17 mouse cellular contexts compared by ENCODE assay signal in the genomic region with DNA sequence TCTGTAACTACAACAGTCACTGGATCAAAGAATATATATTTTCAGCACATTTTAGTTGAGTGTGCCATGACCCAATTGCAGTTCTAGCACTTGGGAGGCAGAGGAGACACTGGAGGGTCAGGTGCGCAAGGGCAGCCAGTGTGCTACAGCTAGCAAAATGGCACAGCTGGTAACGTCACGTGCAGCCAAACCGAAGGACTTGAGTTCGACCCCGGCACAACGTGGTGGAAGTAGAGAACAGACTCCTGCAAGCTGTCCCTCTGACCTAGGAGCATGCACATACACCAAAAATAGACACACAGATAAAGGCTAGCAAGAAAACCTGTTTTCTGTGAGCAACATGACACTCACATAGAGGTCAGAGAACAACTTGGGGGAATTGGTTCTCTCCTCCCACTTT. TPM values are rescaled to one million over a fixed set of nuclear protein-coding genes. Genes with fewer than 3 reads are reported as not detected.
DNase-seq lines count a peak whose midpoint lies in the region; ATAC-seq and TF ChIP-seq lines count a peak whose summit lies in the region.
"Had no signal": no experiment of that assay in that cellular context is flagged by ENCODE, and none has a peak within 500 bp of the region (broad histone marks: within the 10 kb centered on the region; RNA-seq: fewer than 3 reads in every experiment).

No protein-coding gene starts in this region.

- no peaks in the 10 kb centered on the region for H3K27me3 ChIP-seq in heart, embryonic 14.5 days (ENCODE audit: control insufficient read depth, insufficient read depth, low read length)
- H3K27me3 ChIP-seq in limb, embryonic 12.5 days: no peaks in the 10 kb centered on the region
- peaks cover 7% of the 10 kb centered on the region; the same call in 1 of the 2 replicates for H3K27me3 ChIP-seq in limb, embryonic 10.5 days (ENCODE audit: low read depth, poor library complexity, severe bottlenecking)
- no peaks in the 10 kb centered on the region for H3K27me3 ChIP-seq in embryonic facial prominence, embryonic 13.5 days
- no peaks in the 10 kb centered on the region for H3K27me3 ChIP-seq in liver, postnatal 0 days (ENCODE audit: insufficient read depth, low read length)
- H3K27me3 ChIP-seq: midbrain, embryonic 15.5 days; neural tube, embryonic 15.5 days had no signal

- ATAC-seq in heart, embryonic 14.5 days (ENCODE audit: insufficient number of reproducible peaks, insufficient read depth, low FRiP score, low read depth): no peak
- ATAC-seq in limb, embryonic 12.5 days (ENCODE audit: insufficient number of reproducible peaks, insufficient read depth, low FRiP score, low TSS enrichment, low read depth): no peak
- no peak for ATAC-seq in embryonic facial prominence, embryonic 13.5 days (ENCODE audit: insufficient number of reproducible peaks, insufficient read depth, low FRiP score, low TSS enrichment, low read depth)
- ATAC-seq in liver, postnatal 0 days: no peak; the same call in 1 of the 2 replicates

- peak overlapping the region in 1 of 2 experiments; percentile 33; a peak in 1 of 4 replicates for H3K4me3 ChIP-seq in heart, embryonic 14.5 days (ENCODE audit: control insufficient read depth in 1 of 2, insufficient read depth in 1 of 2, low read depth in 1 of 2, low read length in 2 of 2)
- H3K4me3 ChIP-seq in limb, embryonic 12.5 days (replicated peaks): no peak overlapping the region
- H3K4me3 ChIP-seq in limb, embryonic 10.5 days: no peak overlapping the region
- no peak overlapping the region for H3K4me3 ChIP-seq in embryonic facial prominence, embryonic 13.5 days
- H3K4me3 ChIP-seq in liver, postnatal 0 days (ENCODE audit: low read depth, low read length): no peak overlapping the region
- no peak overlapping the region for H3K4me3 ChIP-seq in lung, adult 2 months (replicated peaks; ENCODE audit: extremely low read depth, low read depth, low read length)
- H3K4me3 ChIP-seq: heart, adult 2 months had no signal

- H3K4me2 ChIP-seq in heart, embryonic 14.5 days (ENCODE audit: low read length): peak overlapping the region; percentile 73
- peak overlapping the region; percentile 63; the same call in 1 of the 2 replicates for H3K4me2 ChIP-seq in limb, embryonic 12.5 days
- no peak overlapping the region for H3K4me2 ChIP-seq in embryonic facial prominence, embryonic 13.5 days
- H3K4me2 ChIP-seq in liver, postnatal 0 days (ENCODE audit: low read depth, low read length): 0 out of 2 replicates have a peak overlapping the region, but pooled peaks have one; percentile 71

- no peak for TF ChIP-seq POLR2A in lung, adult 2 months (IDR thresholded peaks at IDR 0.05; ENCODE audit: borderline replicate concordance, extremely low read depth, low read depth, low read length)

- peak overlapping the region; percentile 39; the same call in 1 of the 2 replicates for H3K9ac ChIP-seq in heart, embryonic 14.5 days (ENCODE audit: low read length)
- H3K9ac ChIP-seq in limb, embryonic 12.5 days (replicated peaks): no peak overlapping the region
- 0 out of 2 replicates have a peak overlapping the region, but pooled peaks have one; percentile 59 for H3K9ac ChIP-seq in embryonic facial prominence, embryonic 13.5 days
- H3K9ac ChIP-seq in liver, postnatal 0 days (replicated peaks): no peak overlapping the region
- H3K9ac ChIP-seq: midbrain, embryonic 15.5 days; neural tube, embryonic 15.5 days had no signal

- H3K4me1 ChIP-seq in heart, embryonic 14.5 days (ENCODE audit: control insufficient read depth in 2 of 2, insufficient read depth in 2 of 2, low read length in 2 of 2): peaks cover 8 to 20% of the 10 kb centered on the region in 2 experiments
- H3K4me1 ChIP-seq in limb, embryonic 12.5 days (replicated peaks): peaks cover 20% of the 10 kb centered on the region
- H3K4me1 ChIP-seq in limb, embryonic 10.5 days: peaks cover 24% of the 10 kb centered on the region
- peaks cover 10% of the 10 kb centered on the region for H3K4me1 ChIP-seq in embryonic facial prominence, embryonic 13.5 days
- peaks cover 21% of the 10 kb centered on the region for H3K4me1 ChIP-seq in liver, postnatal 0 days (ENCODE audit: insufficient read depth)
- H3K4me1 ChIP-seq in lung, adult 2 months (ENCODE audit: control insufficient read depth, insufficient read depth, low read length): peaks cover 4% of the 10 kb centered on the region

- no peak for TF ChIP-seq CTCF in liver, postnatal 0 days (IDR thresholded peaks at IDR 0.05; ENCODE audit: low read depth)
- TF ChIP-seq CTCF in lung, adult 2 months (IDR thresholded peaks at IDR 0.05; ENCODE audit: insufficient read depth, low read length): no peak

- 28% methylated on average over 7 of the region's 7 CpGs for WGBS in heart, embryonic 14.5 days
- WGBS in limb, embryonic 12.5 days: 71% methylated on average over 7 of the region's 7 CpGs
- 76% methylated on average over 7 of the region's 7 CpGs for WGBS in limb, embryonic 10.5 days
- 74% methylated on average over 7 of the region's 7 CpGs for WGBS in embryonic facial prominence, embryonic 13.5 days
- 53% methylated on average over 7 of the region's 7 CpGs for WGBS in liver, postnatal 0 days (ENCODE audit: insufficient replicate concordance)
- 72% methylated on average over 7 of the region's 7 CpGs for WGBS in lung, adult 2 months

- no peak overlapping the region for H3K27ac ChIP-seq in heart, embryonic 14.5 days (replicated peaks in 1 of 2; ENCODE audit: control insufficient read depth in 1 of 2, insufficient read depth in 1 of 2, low read depth in 2 of 2, low read length in 2 of 2)
- no peak overlapping the region for H3K27ac ChIP-seq in limb, embryonic 12.5 days
- no peak overlapping the region for H3K27ac ChIP-seq in limb, embryonic 10.5 days
- no peak overlapping the region for H3K27ac ChIP-seq in embryonic facial prominence, embryonic 13.5 days
- no peak overlapping the region for H3K27ac ChIP-seq in liver, postnatal 0 days (ENCODE audit: low read depth)
- H3K27ac ChIP-seq: forebrain, embryonic 12.5 days; heart, adult 2 months; hindbrain, embryonic 14.5 days; midbrain, embryonic 15.5 days; neural tube, embryonic 15.5 days had no signal

- H3K36me3 ChIP-seq in heart, embryonic 14.5 days (ENCODE audit: control insufficient read depth, insufficient read depth, low read length): peaks cover 22% of the 10 kb centered on the region
- peaks cover 33% of the 10 kb centered on the region for H3K36me3 ChIP-seq in limb, embryonic 12.5 days
- H3K36me3 ChIP-seq in limb, embryonic 10.5 days: peaks cover 36% of the 10 kb centered on the region
- peaks cover 18% of the 10 kb centered on the region for H3K36me3 ChIP-seq in embryonic facial prominence, embryonic 13.5 days
- peaks cover 14% of the 10 kb centered on the region for H3K36me3 ChIP-seq in liver, postnatal 0 days (replicated peaks; ENCODE audit: insufficient read depth, low read length)

- DNase-seq in heart, adult 8-10 months (ENCODE audit: low spot score): no peak
- DNase-seq in limb, embryonic 10.5 days (ENCODE audit: low spot score): no peak
- DNase-seq in liver, postnatal 0 days: no peak
- no peak for DNase-seq in lung, adult 2 months
- DNase-seq: cerebellum, adult 8-10 months; left cerebral cortex, postnatal 4 days had no signal

- TF ChIP-seq EP300 in liver, postnatal 0 days (IDR thresholded peaks at IDR 0.05; ENCODE audit: low read depth): no peak

- H3K9me3 ChIP-seq in heart, embryonic 14.5 days (ENCODE audit: control insufficient read depth, low read length): no peaks in the 10 kb centered on the region
- no peaks in the 10 kb centered on the region for H3K9me3 ChIP-seq in limb, embryonic 12.5 days
- H3K9me3 ChIP-seq in limb, embryonic 10.5 days (replicated peaks): no peaks in the 10 kb centered on the region
- no peaks in the 10 kb centered on the region for H3K9me3 ChIP-seq in embryonic facial prominence, embryonic 13.5 days
- no peaks in the 10 kb centered on the region for H3K9me3 ChIP-seq in liver, postnatal 0 days (ENCODE audit: low read length)
- H3K9me3 ChIP-seq: forebrain, embryonic 12.5 days; megakaryocyte, embryonic 14.5 days; midbrain, embryonic 15.5 days; neural tube, embryonic 15.5 days had no signal

RNA-seq across cellular contexts. Expression of a gene that starts 0.8 kb away (rescaled TPM):
- 0.05 and 0.09 TPM in 2 replicates for polyA plus RNA-seq in heart, embryonic 14.5 days (2014; fragmentation: Nextera tagmentation; extraction: Ambion mirVana)
- under 1 TPM in 1 of 4 experiments, not detected in 3; 0.13 TPM for total RNA-seq in heart, adult 8-10 months (2022)
- polyA plus RNA-seq in limb, embryonic 12.5 days (2016; fragmentation: Nextera tagmentation; extraction: Ambion mirVana): 0.05 and 0.15 TPM in 2 replicates
- polyA plus RNA-seq in limb, embryonic 10.5 days (2016; fragmentation: Nextera tagmentation; extraction: Ambion mirVana): 0.11 and 0.18 TPM in 2 replicates
- polyA plus RNA-seq in embryonic facial prominence, embryonic 13.5 days (2015; fragmentation: Nextera tagmentation; extraction: Ambion mirVana): 0.43 and 0.52 TPM in 2 replicates
- 0.16 and 0.19 TPM in 2 replicates for polyA plus RNA-seq in liver, postnatal 0 days (2015; fragmentation: Nextera tagmentation; extraction: Ambion mirVana)
- 1.1 and 1.6 TPM in 2 replicates for polyA plus RNA-seq in lung, adult 2 months (2012; rRNA removed)
- total RNA-seq: gastrocnemius, adult 8-10 months; heart, adult 2 months had no signal
- polyA plus RNA-seq: C2C12 had no signal

RNA-seq across cellular contexts. Expression of a gene that starts 34.1 kb away (rescaled TPM):
- polyA plus RNA-seq in heart, embryonic 14.5 days (2014; fragmentation: Nextera tagmentation; extraction: Ambion mirVana): 12.6 and 14.4 TPM in 2 replicates
- total RNA-seq in heart, adult 8-10 months (2022): 10 to 100 TPM; 25.2 to 33.4 (median 28.5) TPM
- polyA plus RNA-seq in limb, embryonic 12.5 days (2016; fragmentation: Nextera tagmentation; extraction: Ambion mirVana): 22.1 and 24.3 TPM in 2 replicates
- polyA plus RNA-seq in limb, embryonic 10.5 days (2016; fragmentation: Nextera tagmentation; extraction: Ambion mirVana): 15.1 and 21.0 TPM in 2 replicates
- 23.0 and 26.1 TPM in 2 replicates for polyA plus RNA-seq in embryonic facial prominence, embryonic 13.5 days (2015; fragmentation: Nextera tagmentation; extraction: Ambion mirVana)
- polyA plus RNA-seq in liver, postnatal 0 days (2015; fragmentation: Nextera tagmentation; extraction: Ambion mirVana): 2.1 and 2.5 TPM in 2 replicates
- 107 and 117 TPM in 2 replicates for polyA plus RNA-seq in lung, adult 2 months (2012; rRNA removed)

RNA-seq across cellular contexts. Expression of a gene that starts 54.9 kb away (rescaled TPM):
- polyA plus RNA-seq in heart, embryonic 14.5 days (2014; fragmentation: Nextera tagmentation; extraction: Ambion mirVana): 187 and 204 TPM in 2 replicates
- total RNA-seq in heart, adult 8-10 months (2022): 100 to 1,000 TPM; 148 to 170 (median 156) TPM
- polyA plus RNA-seq in limb, embryonic 12.5 days (2016; fragmentation: Nextera tagmentation; extraction: Ambion mirVana): 143 and 148 TPM in 2 replicates
- polyA plus RNA-seq in limb, embryonic 10.5 days (2016; fragmentation: Nextera tagmentation; extraction: Ambion mirVana): 122 and 125 TPM in 2 replicates
- 99.4 and 113 TPM in 2 replicates for polyA plus RNA-seq in embryonic facial prominence, embryonic 13.5 days (2015; fragmentation: Nextera tagmentation; extraction: Ambion mirVana)
- polyA plus RNA-seq in liver, postnatal 0 days (2015; fragmentation: Nextera tagmentation; extraction: Ambion mirVana): 51.1 and 53.0 TPM in 2 replicates
- polyA plus RNA-seq in lung, adult 2 months (2012; rRNA removed): 164 and 182 TPM in 2 replicates

Comparison
In these comparisons a context has a peak if more than half of its experiments do, and no peak if none do; other contexts are left out.
1. H3K9ac ChIP-seq: peak in heart, embryonic 14.5 days (single experiment) and embryonic facial prominence, embryonic 13.5 days (single experiment); none in limb, embryonic 12.5 days (single experiment) and liver, postnatal 0 days (single experiment).